Mouse (Mus musculus) urinary bladder, postnatal 36 days (tissue): ENCODE results near the gene Gm7879.
"Not testable (repeated sequence)": the region's sequence is repeated elsewhere in the genome, so short reads cannot be mapped to it uniquely, and the experiment has no call there.

ENCODE experiments used
- DNase-seq, 2 experiments: peaks; one replicate each; pipeline ENCODE4 v3.0.0; 2022; ENCODE audit warnings: low spot score in 2 of 2, mixed read lengths in 1 of 2

Gene Gm7879

GRCm38 (mm10) chr5:43912844-43913243, at the start of gene Gm7879:
Gene Gm7879 (plus strand): TSS chr5:43913144.
- DNase-seq: not testable (repeated sequence)

DNA sequence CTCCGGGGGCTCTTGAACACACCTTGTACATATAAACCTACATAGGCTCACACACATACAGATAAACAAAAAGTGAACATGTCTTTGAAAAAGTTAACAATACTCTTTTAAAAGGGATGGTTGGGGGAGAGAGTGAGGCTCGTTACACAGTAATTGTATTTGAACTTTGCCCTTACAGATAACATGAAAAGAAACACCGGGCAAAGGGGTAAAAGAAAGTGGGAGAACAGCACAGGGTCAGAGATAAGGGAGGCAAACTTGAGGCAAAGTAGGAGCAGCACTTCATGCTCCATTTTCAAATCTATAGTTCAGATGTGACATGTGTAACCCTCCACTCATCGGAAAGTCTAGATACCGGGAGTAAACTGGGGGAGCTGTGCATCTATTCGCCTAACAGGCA, 49.3 kb upstream of the Gm7879 start:
- DNase-seq: no peak

DNA sequence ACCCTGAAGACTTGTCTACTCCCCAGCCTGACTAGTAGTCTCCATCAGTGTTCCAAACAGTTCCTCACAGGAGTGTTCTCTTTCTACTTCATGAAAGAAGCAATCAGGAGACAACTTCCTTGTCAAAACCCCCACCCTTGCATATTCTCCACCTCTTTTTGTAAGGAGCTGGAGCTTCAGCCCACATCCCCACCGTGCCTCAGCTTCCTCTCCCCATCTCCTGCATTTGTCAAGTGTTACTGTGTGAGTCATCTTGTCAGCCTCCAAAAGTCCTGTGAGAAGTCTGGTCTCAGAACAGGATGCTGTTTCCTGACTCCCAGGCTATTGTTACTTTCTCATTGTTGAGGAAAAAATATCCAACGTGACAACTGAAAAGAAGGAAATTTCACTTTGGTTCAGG, 47.6 kb upstream of the Gm7879 start:
- DNase-seq: no peak

GRCm38 (mm10) chr5:43868253-43868652, 44.7 kb upstream of the Gm7879 start, which contains the start of gene Cd38:
Gene Cd38 (plus strand): TSS chr5:43868553.
- no peak for DNase-seq

GRCm38 (mm10) chr5:43868711-43869600, 44.0 kb upstream of the Gm7879 start:
- peak; percentile 3 to 21 for DNase-seq

- no peak for DNase-seq
Observed at GRCm38 (mm10) chr5:43871845-43872244, 41.1 kb upstream of the Gm7879 start.

DNA sequence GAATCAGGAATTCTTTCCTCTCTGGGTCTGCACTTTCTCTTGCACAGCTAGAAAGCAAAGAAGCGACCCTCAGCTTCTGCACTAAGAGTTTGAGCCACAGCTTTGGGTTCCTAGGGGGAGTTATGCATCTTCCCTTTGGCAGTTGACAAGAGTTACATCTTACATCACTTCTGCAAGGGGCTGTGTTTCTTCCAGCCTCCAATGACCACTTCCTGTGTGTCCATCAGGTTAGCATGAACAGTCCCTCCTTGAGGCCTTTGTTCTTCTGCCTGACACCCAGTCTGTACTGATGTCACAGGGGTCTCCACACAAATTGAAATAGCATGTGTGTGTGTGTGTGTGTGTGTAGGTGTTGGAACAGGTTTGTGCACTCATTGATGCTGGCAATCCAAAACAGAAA, 40.3 kb upstream of the Gm7879 start:
- no peak for DNase-seq

- DNase-seq: peak in 1 of 2 experiments; percentile 6
Observed at GRCm38 (mm10) chr5:43882034-43882433, 30.9 kb upstream of the Gm7879 start.

DNA sequence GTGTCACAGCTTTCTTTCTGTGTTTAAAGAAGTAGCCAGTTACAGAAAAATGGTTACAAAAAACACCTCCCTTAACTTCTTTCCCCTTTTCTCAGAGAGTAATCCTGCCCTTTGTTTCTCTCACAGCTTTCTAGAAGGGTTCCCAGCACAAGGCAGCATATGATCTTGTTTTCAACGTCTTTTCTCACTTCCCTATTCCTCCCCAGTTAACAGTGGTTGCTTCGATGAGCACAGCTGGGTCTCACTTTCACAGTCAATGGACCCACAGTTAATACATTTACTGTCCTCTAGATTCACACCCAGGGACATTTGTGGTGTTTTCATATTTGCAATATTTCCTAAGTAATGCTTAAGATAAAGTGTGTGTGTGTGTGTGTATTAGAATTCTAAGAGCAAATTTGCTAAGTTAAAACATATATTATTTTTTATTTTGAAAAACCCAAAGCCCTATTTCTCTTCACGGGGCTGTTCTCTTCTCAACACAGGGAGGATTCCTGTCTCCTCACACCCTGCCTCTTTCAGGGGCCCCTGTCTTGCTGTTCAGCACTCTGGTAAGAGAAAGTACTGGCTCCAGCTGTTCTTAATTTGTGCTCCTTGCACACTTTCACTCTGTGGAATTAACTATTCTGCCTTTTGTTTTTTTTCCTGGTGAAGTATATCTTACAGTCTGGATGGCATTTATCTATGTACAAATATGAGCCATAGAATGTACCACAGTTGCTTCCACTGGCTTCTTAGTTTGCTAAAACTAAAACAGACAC, 27.7 kb upstream of the Gm7879 start:
- DNase-seq: no peak

DNA sequence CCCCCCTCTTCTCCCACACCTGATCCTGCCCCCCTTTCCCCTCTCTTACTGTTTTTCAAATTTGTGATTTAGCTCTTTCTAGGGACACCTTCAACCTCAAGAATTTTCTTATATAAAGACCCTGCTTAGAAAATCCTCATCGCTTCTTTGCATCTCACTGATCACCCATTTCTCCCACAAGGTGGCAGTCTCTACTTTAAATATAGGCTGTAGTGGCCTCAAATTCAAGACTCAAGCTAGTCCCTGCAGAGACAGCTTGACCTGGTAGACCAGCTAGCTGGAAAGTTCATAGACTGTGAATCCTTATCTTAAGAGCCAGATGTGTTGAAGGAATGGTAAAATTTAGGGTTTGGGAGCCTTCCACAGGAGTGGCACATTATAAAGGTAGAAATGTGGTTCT, 20.6 kb upstream of the Gm7879 start:
- DNase-seq: peak; percentile 5 to 15

DNA sequence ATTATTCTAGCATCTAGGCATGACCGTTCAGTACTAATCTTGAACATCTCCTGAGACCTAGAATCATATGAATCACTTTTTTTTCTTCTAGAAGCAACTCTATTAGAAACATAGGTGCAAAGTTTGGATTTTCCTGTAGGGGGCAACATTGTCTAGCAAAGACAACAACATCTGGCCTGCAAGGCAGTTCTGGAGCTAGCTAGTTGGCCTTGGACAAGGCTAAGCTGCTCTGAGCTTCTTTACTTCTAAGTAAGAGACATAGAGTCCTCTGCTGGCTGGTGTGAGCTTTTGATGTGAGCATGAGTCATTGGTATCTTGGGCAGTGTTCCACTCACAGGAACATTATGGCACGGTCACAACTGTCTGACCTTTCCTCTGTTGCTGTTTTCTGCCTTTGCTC, 18.8 kb upstream of the Gm7879 start:
- DNase-seq: peak; percentile 6 to 28

- DNase-seq: no peak
Observed at GRCm38 (mm10) chr5:43895931-43896330, 17.0 kb upstream of the Gm7879 start.

DNA sequence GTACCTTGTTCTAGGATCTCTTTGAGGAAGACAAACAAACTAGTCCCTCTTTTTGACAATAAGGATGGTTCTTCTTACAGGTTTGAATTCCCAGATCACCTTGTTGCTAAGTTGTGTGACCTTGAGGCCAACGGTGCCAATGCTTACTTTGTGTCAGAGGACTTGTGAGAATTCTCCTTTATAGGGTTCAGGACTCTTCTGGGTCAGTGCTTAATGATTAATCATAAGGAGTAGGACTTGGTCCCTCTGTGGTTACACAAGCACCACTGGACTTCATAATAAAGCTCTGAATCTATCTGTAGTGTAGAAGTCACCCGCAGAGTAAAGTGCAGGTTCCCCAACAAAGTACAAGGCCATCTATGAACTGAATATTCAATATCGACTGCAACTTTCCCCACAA, 8.3 kb upstream of the Gm7879 start:
- DNase-seq: no peak

DNA sequence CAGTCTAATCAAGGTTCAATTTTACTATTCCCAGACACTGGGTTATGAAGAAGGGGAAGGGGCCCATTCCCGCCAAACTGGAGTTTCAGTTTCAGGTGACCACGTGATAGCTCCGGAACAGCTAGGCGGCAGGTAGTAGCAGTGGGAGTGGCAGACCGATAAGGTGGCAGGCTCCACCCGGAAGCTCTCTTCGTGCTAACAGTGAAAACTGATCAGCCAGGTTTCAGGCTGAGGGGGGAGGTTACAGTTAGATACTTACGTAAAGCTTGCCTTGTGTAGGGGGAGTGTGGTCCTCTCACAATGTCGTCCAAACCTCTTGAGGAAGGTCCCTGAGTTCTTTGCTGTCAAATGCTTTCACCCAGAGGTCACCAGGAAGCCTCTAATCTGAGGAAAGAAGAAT, 3.7 kb upstream of the Gm7879 start:
- DNase-seq: no peak

GRCm38 (mm10) chr5:43910006-43910405, 2.9 kb upstream of the Gm7879 start:
- DNase-seq: no peak

DNA sequence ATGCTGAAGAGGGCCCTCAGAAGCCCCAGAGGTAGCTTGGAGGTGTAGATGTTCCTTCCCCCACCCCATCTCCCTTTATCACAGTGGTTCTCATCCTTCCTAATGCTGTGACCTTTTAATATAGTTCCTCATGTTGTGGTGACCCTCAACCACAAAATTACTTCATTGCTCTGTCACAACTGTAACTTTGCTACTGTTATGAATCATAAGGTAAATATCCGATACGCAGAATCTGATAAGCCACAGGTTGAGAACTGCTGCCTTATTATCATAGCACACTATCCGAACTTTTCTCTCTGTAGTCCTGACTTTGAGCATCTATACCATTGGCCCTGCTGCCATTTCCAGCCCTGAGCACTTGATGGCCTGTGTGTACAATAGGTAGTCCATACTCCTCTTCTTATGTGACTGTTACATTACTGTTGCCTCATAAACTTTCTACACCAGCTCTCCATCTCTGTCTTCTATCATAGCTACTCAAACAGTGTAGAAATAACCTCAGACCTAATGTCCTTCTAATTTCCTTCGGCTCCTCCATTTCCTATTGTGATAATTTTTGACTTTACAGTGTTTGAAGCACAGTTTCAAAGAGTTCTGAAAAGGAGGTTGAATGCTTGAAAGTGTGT, 2.4 kb downstream of the Gm7879 start:
- no peak for DNase-seq

DNA sequence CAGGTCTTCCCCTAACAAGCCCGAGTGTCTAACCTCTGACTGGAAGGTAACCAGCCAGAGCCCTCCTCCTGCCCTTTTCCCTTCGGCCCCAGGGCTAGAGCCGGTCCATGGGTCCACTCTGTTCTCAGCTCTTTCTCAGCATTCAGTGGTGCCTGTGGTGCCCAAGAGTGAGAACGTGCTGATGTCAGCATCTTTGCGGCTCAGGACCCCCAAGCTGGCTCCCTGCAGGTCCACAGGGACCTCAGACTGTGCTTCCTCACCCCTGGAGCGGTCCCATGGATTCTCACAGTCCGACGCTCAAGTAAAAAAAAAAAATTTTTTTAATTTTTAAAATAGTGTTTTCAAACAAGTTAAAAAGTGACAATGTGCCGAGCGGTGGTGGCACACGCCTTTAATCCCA, 8.9 kb downstream of the Gm7879 start:
- no peak for DNase-seq

DNA sequence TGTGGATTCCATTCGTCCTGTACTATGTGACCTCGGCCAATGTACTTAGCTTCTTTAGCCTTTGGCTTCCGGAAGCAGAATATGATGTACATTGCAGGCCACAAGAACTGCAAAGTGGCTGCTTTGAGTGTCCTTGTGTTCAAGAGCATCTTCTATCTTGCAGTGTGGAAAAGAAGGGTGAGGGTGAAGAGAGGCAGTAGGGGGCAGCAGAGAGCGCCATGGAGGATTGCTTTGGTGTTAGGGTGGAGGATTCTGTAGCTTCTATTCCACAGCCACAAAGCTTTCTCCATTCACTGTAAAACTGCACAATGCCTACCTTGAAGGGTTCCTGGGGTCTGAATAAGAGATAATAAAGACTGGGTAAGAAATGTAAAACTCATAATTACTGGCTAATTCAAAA, 11.0 kb downstream of the Gm7879 start:
- DNase-seq: peak; percentile 55 to 65

DNA sequence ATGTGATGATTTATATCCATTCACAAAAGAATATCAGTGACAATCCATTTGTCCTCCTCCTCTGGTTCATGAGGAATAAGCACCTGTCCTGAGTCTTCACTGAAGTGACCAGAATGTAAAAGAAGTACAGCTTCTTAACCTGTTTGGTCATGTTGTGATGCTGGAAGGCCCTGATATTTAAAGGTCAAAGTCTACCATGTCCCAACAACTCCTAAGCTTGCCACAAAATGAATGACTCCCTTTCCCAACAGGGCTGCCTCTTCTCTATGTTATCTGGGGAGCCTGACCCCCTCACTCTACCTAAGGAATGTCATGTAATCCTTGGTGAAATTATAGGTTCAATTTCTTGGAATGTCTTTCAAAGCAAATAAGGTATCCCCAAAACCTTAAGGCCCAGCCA, 14.8 kb downstream of the Gm7879 start:
- DNase-seq: no peak

DNA sequence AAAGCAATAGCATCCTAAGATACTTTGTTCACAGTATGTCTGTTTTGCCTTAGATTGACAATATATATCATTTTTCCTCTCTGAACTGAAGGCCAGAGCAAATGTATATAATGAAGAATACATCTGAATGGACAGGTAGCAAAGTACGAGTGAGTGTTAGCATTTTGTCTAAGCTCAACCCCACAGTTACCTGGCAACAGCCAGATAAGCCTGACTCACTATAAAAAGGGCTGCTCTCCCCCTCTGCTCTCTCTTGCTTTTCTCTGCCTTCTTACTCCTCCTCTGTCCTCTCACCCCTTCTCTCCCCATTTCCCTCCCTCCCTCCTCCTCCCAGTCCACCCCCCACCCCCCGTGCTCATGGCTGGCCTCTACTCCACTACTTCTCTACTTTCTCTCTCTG, 20.3 kb downstream of the Gm7879 start:
- DNase-seq: no peak

GRCm38 (mm10) chr5:43947330-43947977, 34.5 kb downstream of the Gm7879 start:
- no peak for DNase-seq
